Mouse (Mus musculus): Measurements from ENCODE around the gene Dhrs13. TPM values are rescaled to one million over a fixed set of nuclear protein-coding genes. Genes with fewer than 3 reads are reported as not detected.
"Not testable (repeated sequence)": the region's sequence is repeated elsewhere in the genome, so short reads cannot be mapped to it uniquely, and the experiment has no call there.

The Dhrs13 gene
- total RNA-seq, 1 experiment: 20.2 TPM

DNA sequence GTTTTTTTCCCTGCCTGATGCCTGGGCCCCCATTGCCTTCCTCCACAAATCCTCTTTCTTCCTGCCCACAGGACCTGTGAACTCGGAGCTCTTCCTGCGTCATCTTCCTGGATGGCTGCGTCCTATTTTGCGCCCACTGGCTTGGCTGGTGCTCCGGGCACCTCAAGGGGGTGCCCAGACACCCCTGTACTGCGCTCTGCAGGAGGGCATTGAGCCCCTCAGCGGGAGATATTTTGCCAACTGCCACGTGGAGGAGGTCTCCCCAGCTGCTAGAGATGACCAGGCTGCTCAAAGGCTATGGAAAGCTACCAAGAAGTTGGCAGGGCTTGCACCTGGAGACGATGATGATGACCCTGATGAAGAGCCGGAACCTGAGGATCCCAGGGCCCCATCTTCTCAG is 4.7 kb downstream of the Dhrs13 start:
- Histone ChIP-seq H3K36me3 (ENCODE audit: control insufficient read depth, insufficient read depth, low read length, poor library complexity, severe bottlenecking) (peaks cover 5% of the 10 kb centered on the region; the same call in 1 of the 2 replicates), H3K4me1 (ENCODE audit: control insufficient read depth in 2 of 2, insufficient read depth in 2 of 2, low read length in 2 of 2, poor library complexity in 1 of 2) (peaks cover 5 to 6% of the 10 kb centered on the region in 2 experiments; a peak in 2 of 4 replicates), H3K9me3 (ENCODE audit: control insufficient read depth, insufficient read depth, low read depth, low read length) (no peaks in the 10 kb centered on the region), H3K27ac (ENCODE audit: insufficient read depth, low read depth, low read length, poor library complexity, severe bottlenecking) (no peak overlapping the region), H3K4me3 (ENCODE audit: insufficient read depth in 1 of 2, low read depth in 1 of 2, low read length in 2 of 2, poor library complexity in 1 of 2, severe bottlenecking in 1 of 2) (no peak overlapping the region), H3K9ac (ENCODE audit: insufficient read depth, low read depth, low read length, poor library complexity, severe bottlenecking) (no peak overlapping the region)
- DNase-seq (ENCODE audit: low read depth, low spot score): no peak
- TF ChIP-seq MAFK (IDR thresholded peaks at IDR 0.05; ENCODE audit: insufficient read depth, low read depth, low read length) (no peak), ZNF384 (IDR thresholded peaks at IDR 0.05; ENCODE audit: low read depth, low read length) (no peak), CHD2 (IDR thresholded peaks at IDR 0.05; ENCODE audit: low read depth, low read length) (no peak), HCFC1 (IDR thresholded peaks at IDR 0.05; ENCODE audit: borderline replicate concordance, insufficient read depth, low read length) (no peak), ZC3H11A (IDR thresholded peaks at IDR 0.05; ENCODE audit: borderline replicate concordance, low read depth, low read length) (no peak)
- in situ Hi-C loops (cut with MboI; ENCODE audit: low sequenced_read_pairs in 2 of 2, unreplicated experiment in 2 of 2): no loop called here

DNA sequence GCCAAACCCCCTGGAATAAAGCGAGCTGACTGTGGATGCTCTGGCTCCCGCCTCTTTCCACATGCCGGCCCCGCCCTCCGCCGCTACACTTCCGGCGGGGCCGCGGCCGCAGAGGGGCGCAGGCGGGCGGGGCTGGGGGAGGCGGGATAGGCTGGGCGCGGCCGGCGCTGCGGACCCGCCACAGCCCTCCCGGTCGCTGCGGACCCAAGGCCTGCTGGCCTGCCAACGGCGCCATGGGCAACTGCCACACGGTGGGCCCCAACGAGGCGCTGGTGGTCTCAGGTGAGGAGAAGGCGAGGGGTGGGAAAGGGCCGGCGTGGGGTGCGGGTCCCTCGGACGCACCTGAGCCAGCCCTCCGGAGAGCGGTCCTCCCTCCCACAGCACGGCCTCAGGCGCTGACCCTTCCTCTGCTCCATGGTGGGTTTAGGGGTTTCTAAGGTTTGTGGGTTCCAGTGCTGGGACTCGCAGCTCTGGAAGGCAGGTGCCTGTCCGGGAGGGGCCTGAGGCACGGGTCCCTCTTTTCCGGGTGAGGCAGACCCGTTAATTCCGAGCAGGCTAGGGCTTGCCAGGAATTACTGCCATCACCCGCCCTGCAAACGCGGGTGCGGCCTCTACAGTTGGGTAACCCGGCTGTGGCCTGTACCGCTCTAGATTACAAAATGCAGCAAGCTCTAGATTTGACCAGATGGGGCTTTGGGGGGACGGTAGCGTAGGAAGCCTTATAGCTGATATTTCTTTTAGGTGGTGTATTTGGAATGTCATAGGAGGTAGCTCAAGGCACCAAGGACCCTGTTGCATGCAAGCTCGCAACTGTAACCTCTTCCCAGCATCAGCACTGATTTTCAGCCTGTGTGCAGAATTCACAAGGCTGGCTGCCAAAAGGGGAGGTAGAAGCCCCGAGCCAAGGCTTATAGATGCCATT is 6.0 kb downstream of the Dhrs13 start, which contains the start of gene Flot2:
Gene Flot2 (plus strand): TSS at position 101 of the 922 bp plus-strand sequence.
- Histone ChIP-seq H3K27ac (ENCODE audit: insufficient read depth, low read depth, low read length, poor library complexity, severe bottlenecking) (no peak within 1 kb of the TSS), H3K4me3 (ENCODE audit: insufficient read depth in 1 of 2, low read depth in 1 of 2, low read length in 2 of 2, poor library complexity in 1 of 2, severe bottlenecking in 1 of 2) (peak within 1 kb of the TSS; percentile 74 to 86), H3K36me3 (ENCODE audit: control insufficient read depth, insufficient read depth, low read length, poor library complexity, severe bottlenecking) (peaks cover 5% of the 10 kb centered on the region; the same call in 1 of the 2 replicates), H3K4me1 (ENCODE audit: control insufficient read depth in 2 of 2, insufficient read depth in 2 of 2, low read length in 2 of 2, poor library complexity in 1 of 2) (peaks cover 5% of the 10 kb centered on the region in 2 experiments; a peak in 2 of 4 replicates), H3K9me3 (ENCODE audit: control insufficient read depth, insufficient read depth, low read depth, low read length) (no peaks in the 10 kb centered on the region), H3K9ac (ENCODE audit: insufficient read depth, low read depth, low read length, poor library complexity, severe bottlenecking) (peak within 1 kb of the TSS; percentile 81)
- in situ Hi-C loops (cut with MboI; ENCODE audit: low sequenced_read_pairs in 2 of 2, unreplicated experiment in 2 of 2): no loop called here
- DNase-seq (ENCODE audit: low read depth, low spot score): peak; percentile 30
- no peak for TF ChIP-seq ZC3H11A (IDR thresholded peaks at IDR 0.05; ENCODE audit: borderline replicate concordance, low read depth, low read length)
- TF ChIP-seq MAFK (IDR thresholded peaks at IDR 0.05; ENCODE audit: insufficient read depth, low read depth, low read length): no peak
- TF ChIP-seq HCFC1 (IDR thresholded peaks at IDR 0.05; ENCODE audit: borderline replicate concordance, insufficient read depth, low read length): no peak
- no peak for TF ChIP-seq CHD2 (IDR thresholded peaks at IDR 0.05; ENCODE audit: low read depth, low read length)
- no peak for TF ChIP-seq ZNF384 (IDR thresholded peaks at IDR 0.05; ENCODE audit: low read depth, low read length)

DNA sequence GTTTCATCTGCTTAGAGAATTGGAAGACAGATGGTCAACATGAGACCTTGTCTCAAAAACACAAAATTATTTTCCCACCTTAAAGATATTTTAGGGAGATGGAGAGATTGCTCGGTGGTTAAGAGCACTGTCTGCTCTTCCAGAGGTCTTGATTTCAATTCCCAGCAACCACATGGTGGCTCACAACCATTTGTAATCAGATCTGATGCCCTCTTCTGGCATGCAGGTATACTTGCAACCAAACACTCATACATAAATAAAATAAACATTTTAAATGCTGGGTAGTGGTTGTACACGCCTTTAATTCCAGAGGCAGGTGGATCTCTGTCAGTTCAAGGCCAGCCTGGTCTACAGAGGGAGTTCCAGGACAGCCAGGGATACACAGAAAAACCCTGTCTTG is 8.8 kb downstream of the Dhrs13 start:
- Histone ChIP-seq H3K4me1 (ENCODE audit: control insufficient read depth in 2 of 2, insufficient read depth in 2 of 2, low read length in 2 of 2, poor library complexity in 1 of 2) (peaks cover 5% of the 10 kb centered on the region in 2 experiments; a peak in 2 of 4 replicates), H3K4me3 (ENCODE audit: insufficient read depth in 1 of 2, low read depth in 1 of 2, low read length in 2 of 2, poor library complexity in 1 of 2, severe bottlenecking in 1 of 2) (no peak overlapping the region), H3K9ac (ENCODE audit: insufficient read depth, low read depth, low read length, poor library complexity, severe bottlenecking) (no peak overlapping the region), H3K27ac (ENCODE audit: insufficient read depth, low read depth, low read length, poor library complexity, severe bottlenecking) (no peak overlapping the region), H3K9me3 (ENCODE audit: control insufficient read depth, insufficient read depth, low read depth, low read length) (no peaks in the 10 kb centered on the region), H3K36me3 (ENCODE audit: control insufficient read depth, insufficient read depth, low read length, poor library complexity, severe bottlenecking) (no peaks in the 10 kb centered on the region; the same call in 1 of the 2 replicates)
- in situ Hi-C loops (cut with MboI; ENCODE audit: low sequenced_read_pairs in 2 of 2, unreplicated experiment in 2 of 2): no loop called here
- TF ChIP-seq HCFC1 (IDR thresholded peaks at IDR 0.05; ENCODE audit: borderline replicate concordance, insufficient read depth, low read length): no peak
- no peak for TF ChIP-seq CHD2 (IDR thresholded peaks at IDR 0.05; ENCODE audit: low read depth, low read length)
- no peak for TF ChIP-seq ZNF384 (IDR thresholded peaks at IDR 0.05; ENCODE audit: low read depth, low read length)
- no peak for TF ChIP-seq MAFK (IDR thresholded peaks at IDR 0.05; ENCODE audit: insufficient read depth, low read depth, low read length)
- no peak for DNase-seq (ENCODE audit: low read depth, low spot score)

DNA sequence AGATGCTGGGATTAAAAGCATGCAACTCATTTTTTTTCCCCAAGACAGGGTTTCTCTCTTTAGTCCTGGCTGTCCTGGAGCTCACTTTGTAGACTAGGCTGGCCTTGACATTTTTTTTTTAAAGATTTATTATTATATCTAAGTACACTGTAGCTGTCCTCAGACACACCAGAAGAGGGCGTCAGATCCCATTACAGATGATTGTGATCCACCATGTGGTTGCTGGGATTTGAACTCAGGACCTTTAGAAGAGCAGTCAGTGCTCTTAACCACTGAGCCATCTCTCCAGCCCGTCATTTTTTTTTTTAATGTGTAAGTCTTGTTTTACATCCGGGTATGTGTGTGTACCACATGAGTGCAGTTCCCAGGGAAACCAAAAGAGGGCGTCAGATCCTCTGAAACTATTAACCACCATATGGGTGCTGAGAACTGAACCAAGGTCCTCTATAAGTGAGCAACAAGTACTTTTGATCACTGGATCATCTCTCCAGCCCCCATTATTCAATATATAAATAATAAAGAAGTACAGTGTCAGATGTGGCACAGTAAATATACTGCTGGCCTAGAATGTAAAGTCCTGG is 10.3 kb downstream of the Dhrs13 start:
- H3K27ac ChIP-seq (ENCODE audit: insufficient read depth, low read depth, low read length, poor library complexity, severe bottlenecking); H3K9me3 ChIP-seq (ENCODE audit: control insufficient read depth, insufficient read depth, low read depth, low read length); H3K9ac ChIP-seq (ENCODE audit: insufficient read depth, low read depth, low read length, poor library complexity, severe bottlenecking); H3K4me1 ChIP-seq (ENCODE audit: control insufficient read depth in 2 of 2, insufficient read depth in 2 of 2, low read length in 2 of 2, poor library complexity in 1 of 2); in situ Hi-C loops (cut with MboI; ENCODE audit: low sequenced_read_pairs in 2 of 2, unreplicated experiment in 2 of 2); H3K36me3 ChIP-seq (ENCODE audit: control insufficient read depth, insufficient read depth, low read length, poor library complexity, severe bottlenecking); H3K4me3 ChIP-seq (ENCODE audit: insufficient read depth in 1 of 2, low read depth in 1 of 2, low read length in 2 of 2, poor library complexity in 1 of 2, severe bottlenecking in 1 of 2): not testable (repeated sequence)
- peak; percentile 48; the same call in 1 of the 2 replicates for TF ChIP-seq ZNF384 (IDR thresholded peaks at IDR 0.05; ENCODE audit: low read depth, low read length)
- DNase-seq (ENCODE audit: low read depth, low spot score): peak; percentile 42
